Mouse (Mus musculus) CH12.LX (cell line): ENCODE measurements around the gene Tnni1. TPM values are rescaled to one million over a fixed set of nuclear protein-coding genes. Genes with fewer than 3 reads are reported as not detected.

ENCODE experiments used
- DNase-seq: peaks from one replicate; pipeline ENCODE4 v3.0.0-alpha.2; 2013; ENCODE audit errors: extremely low read depth
- H3K27ac ChIP-seq: 2 replicates; pipeline ENCODE4 v1.5.1; 2012; ENCODE audit warnings: low read depth, mild to moderate bottlenecking, control low read depth, moderate library complexity; ENCODE audit not compliant: insufficient read depth
- H3K27me3 ChIP-seq: replicated peaks from 2 replicates; pipeline ENCODE3; 2012; ENCODE audit warnings: inconsistent platforms
- H3K36me3 ChIP-seq, 2 experiments: replicated peaks in 1 of 2; 2 replicates each; pipeline versions ENCODE3 to v1.6.1; 2012; ENCODE audit warnings: inconsistent platforms in 1 of 2, low read length in 1 of 2, mild to moderate bottlenecking in 1 of 2, mixed read lengths in 1 of 2, moderate library complexity in 1 of 2; ENCODE audit not compliant: control insufficient read depth in 1 of 2, insufficient read depth in 1 of 2
- H3K4me1 ChIP-seq, 2 experiments: 2 replicates each; pipeline ENCODE4 v1.6.1; 2012; ENCODE audit warnings: inconsistent platforms in 1 of 2, moderate library complexity in 1 of 2; ENCODE audit not compliant: insufficient read depth in 2 of 2, control insufficient read depth in 1 of 2
- H3K4me2 ChIP-seq: 2 replicates; pipeline ENCODE4 v1.6.1; 2012; ENCODE audit warnings: low read depth, mild to moderate bottlenecking, control low read depth; ENCODE audit not compliant: poor library complexity, insufficient read depth, severe bottlenecking
- H3K4me3 ChIP-seq, 3 experiments: fragments of 150-350 bp in 1 of 3; sonication (generic) in 1 of 3; replicated peaks in 1 of 3; 2 replicates each; pipeline versions ENCODE3 to v1.5.1; 2011 to 2012; ENCODE audit warnings: low read depth in 2 of 3, low read length in 2 of 3, mild to moderate bottlenecking in 2 of 3, moderate library complexity in 2 of 3, control low read depth in 1 of 3, improper control_type of control experiment in 1 of 3, inconsistent platforms in 1 of 3, mixed read lengths in 1 of 3; ENCODE audit not compliant: poor library complexity in 1 of 3
- H3K79me2 ChIP-seq: replicated peaks from 2 replicates; pipeline ENCODE4 v1.6.1; 2012; ENCODE audit warnings: mild to moderate bottlenecking, moderate library complexity; ENCODE audit not compliant: control insufficient read depth, poor library complexity, insufficient read depth, severe bottlenecking; ENCODE audit errors: extremely low read depth
- H3K9ac ChIP-seq: 2 replicates; pipeline ENCODE4 v1.6.1; 2012; ENCODE audit warnings: low read depth, mild to moderate bottlenecking, control low read depth, moderate library complexity; ENCODE audit not compliant: insufficient read depth
- H3K9me3 ChIP-seq: replicated peaks from 2 replicates; pipeline ENCODE3; 2012; ENCODE audit warnings: low read length, inconsistent platforms, mixed read lengths
- CHD1 ChIP-seq: IDR thresholded peaks from 2 replicates; pipeline ENCODE4 v1.6.1; 2012; ENCODE audit warnings: low read depth, low read length, improper control_type of control experiment, inconsistent platforms
- CHD2 ChIP-seq: IDR thresholded peaks from 2 replicates; pipeline ENCODE4 v1.6.1; 2011; ENCODE audit warnings: low read length, improper control_type of control experiment
- E2F4 ChIP-seq: IDR thresholded peaks from 2 replicates; pipeline ENCODE4 v1.6.1; 2011; ENCODE audit warnings: low read depth, low read length, improper control_type of control experiment; ENCODE audit not compliant: insufficient replicate concordance
- ETS1 ChIP-seq: conservative IDR thresholded peaks from 2 replicates; pipeline ENCODE4 v1.6.1; 2012; ENCODE audit warnings: low read depth, mild to moderate bottlenecking, inconsistent platforms, low read length, improper control_type of control experiment, moderate library complexity
- GABPA ChIP-seq: IDR thresholded peaks from 2 replicates; pipeline ENCODE4 v1.6.1; 2012; ENCODE audit warnings: low read depth, low read length, improper control_type of control experiment, inconsistent platforms; ENCODE audit not compliant: insufficient replicate concordance
- JUND ChIP-seq: conservative IDR thresholded peaks from 2 replicates; pipeline ENCODE4 v1.6.1; 2011; ENCODE audit warnings: low read depth, low read length, improper control_type of control experiment
- MAFK ChIP-seq: IDR thresholded peaks from 2 replicates; pipeline ENCODE4 v1.6.1; 2011; ENCODE audit warnings: low read length, improper control_type of control experiment; ENCODE audit not compliant: insufficient replicate concordance
- MEF2A ChIP-seq: IDR thresholded peaks from 2 replicates; pipeline ENCODE4 v1.6.1; 2014; ENCODE audit warnings: low read depth, mild to moderate bottlenecking, inconsistent platforms, low read length, improper control_type of control experiment, borderline replicate concordance
- NELFE ChIP-seq: IDR thresholded peaks from 2 replicates; pipeline ENCODE4 v1.6.1; 2011; ENCODE audit warnings: low read depth, low read length, improper control_type of control experiment
- NRF1 ChIP-seq: IDR thresholded peaks from 2 replicates; pipeline ENCODE4 v1.6.1; 2014; ENCODE audit warnings: low read depth, mild to moderate bottlenecking, inconsistent platforms, low read length, improper control_type of control experiment, moderate library complexity
- POLR2AphosphoS2 ChIP-seq: IDR thresholded peaks from 2 replicates; pipeline ENCODE4 v1.6.1; 2011; ENCODE audit warnings: low read depth, low read length, improper control_type of control experiment
- RAD21 ChIP-seq: IDR thresholded peaks from 2 replicates; pipeline ENCODE4 v1.6.1; 2011; ENCODE audit warnings: low read depth, mild to moderate bottlenecking, low read length, improper control_type of control experiment, moderate library complexity
- SMC3 ChIP-seq: IDR thresholded peaks from 2 replicates; pipeline ENCODE4 v1.6.1; 2011; ENCODE audit warnings: low read depth, low read length, improper control_type of control experiment
- TBP ChIP-seq: conservative IDR thresholded peaks from 2 replicates; pipeline ENCODE4 v1.6.1; 2011; ENCODE audit warnings: low read depth, low read length, improper control_type of control experiment
- TCF12 ChIP-seq: IDR thresholded peaks from 2 replicates; pipeline ENCODE4 v1.6.1; 2014; ENCODE audit warnings: low read depth, mild to moderate bottlenecking, inconsistent platforms, low read length, improper control_type of control experiment
- USF1 ChIP-seq: IDR thresholded peaks from 2 replicates; pipeline ENCODE4 v1.6.1; 2014; ENCODE audit warnings: low read depth, mild to moderate bottlenecking, inconsistent platforms, low read length, improper control_type of control experiment
- USF2 ChIP-seq: conservative IDR thresholded peaks from 2 replicates; pipeline ENCODE4 v1.6.1; 2011; ENCODE audit warnings: low read depth, low read length, improper control_type of control experiment
- ZMIZ1 ChIP-seq: IDR thresholded peaks from 2 replicates; pipeline ENCODE4 v1.6.1; 2012; ENCODE audit warnings: low read depth, mild to moderate bottlenecking, inconsistent platforms, low read length, improper control_type of control experiment
- ZNF384 ChIP-seq: IDR thresholded peaks from 2 replicates; pipeline ENCODE4 v1.6.1; 2012; ENCODE audit warnings: low read depth, low read length, improper control_type of control experiment, inconsistent platforms
- dilution Hi-C: fragments of 300-500 bp; cut with MboI; formaldehyde crosslinking; loops from 2 replicates; pipeline ENCODE4 v1.14.3; 2020; ENCODE audit warnings: low sequenced_read_pairs; ENCODE audit not compliant: extremely low pct_unique_long_range_greater_than_20kb, extremely low pct_ligation_motif_present
- in situ Hi-C: fragments of 300-500 bp; cut with MboI; formaldehyde crosslinking; loops from 3 replicates; pipeline ENCODE4 v1.14.3; 2019; ENCODE audit warnings: low sequenced_read_pairs, low pct_ligation_motif_present, low pct_unique_long_range_greater_than_20kb, mixed read lengths
- polyA plus RNA-seq: library from polyadenylated mRNA; unstranded; fragments of >175 nt; gene quantifications from 2 replicates; pipeline ENCODE4 v1.2.1, GENCODE M21; 2012; ENCODE audit warnings: low read depth; ENCODE audit not compliant: insufficient read length
- total RNA-seq, 2 experiments: library from RNA; depleted of rRNA; stranded (reverse); fragments of 300-350 nt in 1 of 2; fragments of >200 nt in 1 of 2; gene quantifications; 2 replicates each; pipeline ENCODE4 v1.2.3; 2012 to 2014

The Tnni1 gene
- total and polyA plus RNA-seq, 3 experiments, result 1.6 to 6.9 (median 4.2) TPM

GRCm38 (mm10) chr1:135731393-135731792, 47.8 kb upstream of the Tnni1 start:
- Histone ChIP-seq H3K9ac (no peak overlapping the region), H3K36me3 (peaks cover 0 to 34% of the 10 kb centered on the region in 2 experiments)
- dilution Hi-C loops, result no loop called here

GRCm38 (mm10) chr1:135731897-135732684, 47.1 kb upstream of the Tnni1 start:
- DNase-seq, result no peak
- no peak for TF ChIP-seq MAFK
- TF ChIP-seq CHD1, result no peak
- no peak for TF ChIP-seq RAD21
- no peak for TF ChIP-seq MEF2A
- TF ChIP-seq GABPA, result no peak
- in situ Hi-C loops, result no loop called here
- dilution Hi-C loops, result no loop called here
- no peak overlapping the region for H3K9ac ChIP-seq
- H3K36me3 ChIP-seq, result peaks cover 0 to 35% of the 10 kb centered on the region in 2 experiments
- H3K4me2 ChIP-seq, result no peak overlapping the region
- no peaks in the 10 kb centered on the region for H3K79me2 ChIP-seq
- H3K27me3 ChIP-seq, result no peaks in the 10 kb centered on the region
- H3K27ac ChIP-seq, result no peak overlapping the region
- H3K4me3 ChIP-seq, result no peak overlapping the region
- H3K9me3 ChIP-seq, result no peaks in the 10 kb centered on the region
- H3K4me1 ChIP-seq, result peaks cover 4 to 35% of the 10 kb centered on the region in 2 experiments

More at GRCm38 (mm10) chr1:135731393-135731792, 47.8 kb upstream of the Tnni1 start:
- no peak overlapping the region for H3K27ac ChIP-seq
- H3K4me2 ChIP-seq, result no peak overlapping the region
- no peak for TF ChIP-seq POLR2AphosphoS2
- no peak for TF ChIP-seq SMC3
- TF ChIP-seq ZNF384, result no peak
- no peak for TF ChIP-seq ZMIZ1
- no peak for TF ChIP-seq NELFE
- no peak for TF ChIP-seq E2F4
- peaks cover 4 to 35% of the 10 kb centered on the region in 2 experiments for H3K4me1 ChIP-seq
- H3K9me3 ChIP-seq, result no peaks in the 10 kb centered on the region
- no peaks in the 10 kb centered on the region for H3K79me2 ChIP-seq
- in situ Hi-C loops, result no loop called here
- no peak for DNase-seq
- no peak overlapping the region for H3K4me3 ChIP-seq
- H3K27me3 ChIP-seq, result no peaks in the 10 kb centered on the region

- no peaks in the 10 kb centered on the region for H3K79me2 ChIP-seq
- no peaks in the 10 kb centered on the region for H3K9me3 ChIP-seq
- H3K27me3 ChIP-seq, result no peaks in the 10 kb centered on the region
- H3K4me3 ChIP-seq, result no peak overlapping the region
- H3K4me2 ChIP-seq, result no peak overlapping the region
- peaks cover 10 to 28% of the 10 kb centered on the region in 2 experiments for H3K4me1 ChIP-seq
- H3K9ac ChIP-seq, result no peak overlapping the region
- peaks cover 4 to 47% of the 10 kb centered on the region in 2 experiments for H3K36me3 ChIP-seq
- dilution Hi-C loops, result no loop called here
- TF ChIP-seq ETS1 (no peak), CHD2 (no peak), USF2 (no peak), TCF12 (no peak), USF1 (no peak), NRF1 (no peak), JUND (no peak), TBP (no peak)
- TF ChIP-seq, all 38 proteins: peak for 0
- H3K27ac ChIP-seq, result no peak overlapping the region
- in situ Hi-C loops, result no loop called here
- DNase-seq, result no peak
Observed at GRCm38 (mm10) chr1:135734225-135734937, 44.9 kb upstream of the Tnni1 start.
